Mouse (Mus musculus) embryonic fibroblast, embryonic 13.5 days (primary cell): ENCODE measurements around the gene Farsa.

ENCODE experiments used
- CTCF ChIP-seq: IDR thresholded peaks from 2 replicates; pipeline ENCODE4 v1.5.1; 2011; ENCODE audit warnings: mild to moderate bottlenecking, control low read depth, low read length, moderate library complexity, borderline replicate concordance; ENCODE audit not compliant: insufficient read depth
- POLR2A ChIP-seq: IDR thresholded peaks from 2 replicates; pipeline ENCODE4 v1.6.1; 2011; ENCODE audit warnings: low read depth, mild to moderate bottlenecking, control low read depth, low read length, moderate library complexity

- TF ChIP-seq CTCF: no peak
- no peak for TF ChIP-seq POLR2A
Observed at GRCm38 (mm10) chr8:84825636-84826035, 31.2 kb upstream of the Farsa start.
